Mouse (Mus musculus): ENCODE measurements around the gene Gm7945.

Gene Gm7945

GRCm38 (mm10) chr14:41386279-41386678, at the start of gene Gm7945:
Gm7945 (minus strand) TSS chr14:41386379.
- WGBS: 100% methylated on average over 1 of the region's 3 CpGs

GRCm38 (mm10) chr14:41425393-41426075, 39.4 kb upstream of the Gm7945 start:
- WGBS: 9% methylated on average over 13 of the region's 16 CpGs

- 11% methylated on average over 14 of the region's 14 CpGs for WGBS
These were observed 38.5 kb upstream of the Gm7945 start for GRCm38 (mm10) chr14:41424694-41425093.

GRCm38 (mm10) chr14:41408181-41408580, 22.0 kb upstream of the Gm7945 start, which contains the start of gene Gm6482:
Gm6482 (minus strand) TSS chr14:41408281.
- 67% methylated on average over 1 of the region's 2 CpGs for WGBS

GRCm38 (mm10) chr14:41348309-41348708, 37.9 kb downstream of the Gm7945 start, which contains the start of gene Gm5798:
Gm5798 (plus strand) TSS chr14:41348609.
- 67% methylated on average over 2 of the region's 2 CpGs for WGBS

Data from cerebral cortex, adult 2 months (tissue).